In the genomic region with DNA sequence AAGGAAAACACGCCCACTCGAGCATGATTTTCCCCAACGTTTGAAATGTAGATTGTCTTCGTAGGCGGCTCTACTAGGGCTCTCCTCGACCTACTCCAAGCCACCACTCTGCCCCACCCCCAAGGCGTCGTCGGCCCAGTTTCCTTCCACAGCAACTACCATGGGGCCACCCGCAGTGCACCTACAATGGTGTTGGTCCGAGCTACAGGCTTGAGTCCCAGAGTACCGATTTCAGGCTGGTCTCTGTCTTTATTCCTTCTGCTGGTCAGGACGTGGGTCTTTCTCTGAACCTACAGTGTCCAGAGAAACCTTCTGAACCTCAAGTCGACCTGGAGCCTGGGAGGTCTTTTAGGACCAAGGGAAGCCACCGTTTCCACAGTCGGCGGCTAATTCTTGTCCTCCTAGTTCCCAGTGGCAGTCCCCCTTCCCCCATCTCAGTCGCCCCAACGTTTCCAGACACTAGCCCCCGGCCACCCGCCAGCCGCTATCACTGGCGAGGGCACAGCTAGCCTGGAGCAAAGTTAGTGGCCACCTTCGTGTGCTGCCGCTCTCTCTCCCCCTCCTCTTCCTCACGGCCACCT, we compare ENCODE assay signal across 9 mouse cellular contexts. TPM values are rescaled to one million over a fixed set of nuclear protein-coding genes. Genes with fewer than 3 reads are reported as not detected.
DNase-seq lines count a peak whose midpoint lies in the region; ATAC-seq and TF ChIP-seq lines count a peak whose summit lies in the region.
"Had no signal": no experiment of that assay in that cellular context is flagged by ENCODE, and none has a peak within 500 bp of the region (broad histone marks: within the 10 kb centered on the region; RNA-seq: fewer than 3 reads in every experiment).

No protein-coding gene starts in this region.

- peak overlapping the region; percentile 94 for H3K27ac ChIP-seq in layer of hippocampus, adult 2 months
- H3K27ac ChIP-seq in liver, embryonic 15.5 days (replicated peaks), result no peak overlapping the region
- H3K27ac ChIP-seq in thymus, adult 2 months (ENCODE audit: control insufficient read depth, insufficient read depth, low read length), result no peak overlapping the region

- no peak for TF ChIP-seq POLR2A in thymus, adult 2 months (IDR thresholded peaks at IDR 0.05; ENCODE audit: control insufficient read depth, extremely low read depth, insufficient read depth, low read length, poor library complexity)

- H3K9ac ChIP-seq in liver, embryonic 15.5 days, result no peak overlapping the region

- 2% methylated on average over 26 of the region's 26 CpGs for WGBS in liver, embryonic 15.5 days (ENCODE audit: insufficient replicate concordance)
- WGBS in thymus, adult 2 months, result 5% methylated on average over 26 of the region's 26 CpGs

- no peaks in the 10 kb centered on the region for H3K36me3 ChIP-seq in liver, embryonic 15.5 days (replicated peaks)
- no peaks in the 10 kb centered on the region for H3K36me3 ChIP-seq in thymus, adult 2 months (ENCODE audit: control insufficient read depth, insufficient read depth, low read length)

- TF ChIP-seq CTCF in layer of hippocampus, adult 2 months (conservative IDR thresholded peaks at IDR 0.05), result no peak
- TF ChIP-seq CTCF in thymus, adult 2 months (IDR thresholded peaks at IDR 0.05; ENCODE audit: borderline replicate concordance, control insufficient read depth, extremely low read depth, insufficient read depth, low read length, poor library complexity), result no peak

- H3K4me1 ChIP-seq in liver, embryonic 15.5 days (replicated peaks), result no peaks in the 10 kb centered on the region
- no peaks in the 10 kb centered on the region for H3K4me1 ChIP-seq in thymus, adult 2 months (replicated peaks; ENCODE audit: control insufficient read depth, insufficient read depth, low read length)

- no peak for DNase-seq in layer of hippocampus, adult 2 months (ENCODE audit: low spot score in 2 of 2)
- no peak for DNase-seq in layer of hippocampus, postnatal 36 days
- peak; percentile 57 for DNase-seq in cerebellum, adult 9-10 months
- DNase-seq in frontal cortex, postnatal 36 days (ENCODE audit: low spot score in 2 of 2), result peak; percentile 35 to 42
- DNase-seq in adipocyte (ENCODE audit: low spot score), result no peak
- no peak for DNase-seq in thymus, adult 2 months
- DNase-seq in thymus, postnatal 4 days, result no peak

- peaks cover 43% of the 10 kb centered on the region for H3K27me3 ChIP-seq in liver, embryonic 15.5 days
- peaks cover 2% of the 10 kb centered on the region; the same call in 1 of the 2 replicates for H3K27me3 ChIP-seq in thymus, adult 2 months (ENCODE audit: control insufficient read depth, insufficient read depth, low read length)

- peak overlapping the region; percentile 82 for H3K4me3 ChIP-seq in layer of hippocampus, adult 2 months
- peak overlapping the region; percentile 14; the same call in 1 of the 2 replicates for H3K4me3 ChIP-seq in liver, embryonic 15.5 days (replicated peaks)
- no peak overlapping the region for H3K4me3 ChIP-seq in thymus, adult 2 months (ENCODE audit: control insufficient read depth, insufficient read depth, low read length)

- peak overlapping the region; percentile 34 for H3K4me2 ChIP-seq in liver, embryonic 15.5 days

- ATAC-seq in liver, embryonic 15.5 days (ENCODE audit: insufficient read depth), result no peak

- no peaks in the 10 kb centered on the region for H3K9me3 ChIP-seq in liver, embryonic 15.5 days (replicated peaks)

RNA-seq across cellular contexts. Expression of a gene that starts 1.0 kb away (rescaled TPM):
- total RNA-seq in layer of hippocampus, adult 2 months (2021), result 1 to 10 TPM; 1.1 to 1.7 TPM
- under 1 TPM; 0.55 to 0.61 TPM for total RNA-seq in layer of hippocampus, postnatal 36 days (2021)
- polyA plus RNA-seq in liver, embryonic 15.5 days (2015; fragmentation: Nextera tagmentation; extraction: Ambion mirVana), result not detected in 2 replicates
- not detected in 2 replicates for polyA plus RNA-seq in thymus, adult 2 months (2012; rRNA removed)
- total RNA-seq: liver, adult 2 months had no signal
- polyA plus RNA-seq: liver, adult 2 months had no signal

RNA-seq across cellular contexts. Expression of a gene that starts 1.0 kb away (rescaled TPM):
- total RNA-seq in layer of hippocampus, adult 2 months (2021), result 10 to 100 TPM; 37.8 to 41.5 TPM
- total RNA-seq in layer of hippocampus, postnatal 36 days (2021), result 10 to 100 TPM; 37.5 to 39.7 TPM
- 0.08 and 0.23 TPM in 2 replicates for polyA plus RNA-seq in liver, embryonic 15.5 days (2015; fragmentation: Nextera tagmentation; extraction: Ambion mirVana)
- 0.08 and 0.32 TPM in 2 replicates for polyA plus RNA-seq in thymus, adult 2 months (2012; rRNA removed)
- total RNA-seq: liver, adult 2 months had no signal
- polyA plus RNA-seq: liver, adult 2 months had no signal

Comparison
In these comparisons a context has a peak if more than half of its experiments do, and no peak if none do; other contexts are left out.
1. DNase-seq: peak in cerebellum, adult 9-10 months (single experiment) and frontal cortex, postnatal 36 days (2 of 2); none in layer of hippocampus, adult 2 months (0 of 2), layer of hippocampus, postnatal 36 days (0 of 2), adipocyte (single experiment), thymus, adult 2 months (single experiment) and thymus, postnatal 4 days (single experiment).